Mouse (Mus musculus) E14TG2a.4 (cell line): ENCODE measurements at regions not wholly inside any gene's neighbourhood (a gene's known extent, or its start where the extent isn't known, plus 50 kb on each side); places are given as distances from the start of the nearest gene placed in this dataset.
A peak's percentile ranks its signal among the peaks of the same experiment; 100 is the strongest.

Experiments
- H3K27me3 ChIP-seq: 2 replicates; pipeline ENCODE4 v1.6.1; 2014; ENCODE audit warnings: low read length, control low read depth; ENCODE audit not compliant: insufficient read depth
- H3K36me3 ChIP-seq: 2 replicates; pipeline ENCODE4 v1.6.1; 2014; ENCODE audit warnings: low read length, control low read depth; ENCODE audit not compliant: insufficient read depth
- H3K4me1 ChIP-seq: replicated peaks from 2 replicates; pipeline ENCODE4 v1.6.1; 2014; ENCODE audit warnings: low read depth, low read length, control low read depth
- H3K4me3 ChIP-seq: replicated peaks from 2 replicates; pipeline ENCODE4 v1.5.1; 2014; ENCODE audit warnings: mild to moderate bottlenecking, low read length
- H3K9me3 ChIP-seq: 2 replicates; pipeline ENCODE4 v1.6.1; 2014; ENCODE audit warnings: low read length, control low read depth
- CTCF ChIP-seq: conservative IDR thresholded peaks from 2 replicates; pipeline ENCODE4 v1.5.1; 2014; ENCODE audit warnings: low read length
- NANOG ChIP-seq: IDR thresholded peaks from 2 replicates; pipeline ENCODE4 v1.6.1; 2014; ENCODE audit warnings: borderline replicate concordance, low read length, mixed read lengths
- POU5F1 ChIP-seq: IDR thresholded peaks from 2 replicates; pipeline ENCODE4 v1.6.1; 2014; ENCODE audit warnings: low read length, borderline replicate concordance

- TF ChIP-seq POU5F1: no peak
- TF ChIP-seq CTCF: no peak
- TF ChIP-seq NANOG: no peak
- Histone ChIP-seq H3K36me3 (no peaks in the 10 kb centered on the region), H3K27me3 (no peaks in the 10 kb centered on the region), H3K4me3 (no peak overlapping the region), H3K9me3 (peaks cover 11% of the 10 kb centered on the region), H3K4me1 (no peaks in the 10 kb centered on the region)
These were observed 687.0 kb upstream of the Sox9 start for GRCm38 (mm10) chr11:112095009-112095408.

- TF ChIP-seq NANOG (no peak), CTCF (no peak), POU5F1 (no peak)
- no peaks in the 10 kb centered on the region for H3K27me3 ChIP-seq
- H3K4me1 ChIP-seq: no peaks in the 10 kb centered on the region
- H3K4me3 ChIP-seq: no peak overlapping the region
- no peaks in the 10 kb centered on the region for H3K36me3 ChIP-seq
- peaks cover 11% of the 10 kb centered on the region for H3K9me3 ChIP-seq
These were observed 683.9 kb upstream of the Sox9 start for GRCm38 (mm10) chr11:112098161-112098560.

- Histone ChIP-seq H3K4me1 (no peaks in the 10 kb centered on the region), H3K4me3 (no peak overlapping the region), H3K27me3 (no peaks in the 10 kb centered on the region), H3K36me3 (no peaks in the 10 kb centered on the region), H3K9me3 (no peaks in the 10 kb centered on the region)
- TF ChIP-seq CTCF: peak; percentile 77
- TF ChIP-seq NANOG: no peak
These were observed 678.8 kb upstream of the Sox9 start for GRCm38 (mm10) chr11:112103252-112103651.

- H3K4me1 ChIP-seq: no peaks in the 10 kb centered on the region
- no peaks in the 10 kb centered on the region for H3K27me3 ChIP-seq
- no peak overlapping the region for H3K4me3 ChIP-seq
- H3K9me3 ChIP-seq: no peaks in the 10 kb centered on the region
- TF ChIP-seq NANOG: no peak
- TF ChIP-seq POU5F1: no peak
- TF ChIP-seq CTCF: no peak
- no peaks in the 10 kb centered on the region for H3K36me3 ChIP-seq
These were observed 675.1 kb upstream of the Sox9 start for GRCm38 (mm10) chr11:112106891-112107290.

- H3K36me3 ChIP-seq: no peaks in the 10 kb centered on the region
- H3K4me1 ChIP-seq: no peaks in the 10 kb centered on the region
- no peaks in the 10 kb centered on the region for H3K27me3 ChIP-seq
- H3K4me3 ChIP-seq: no peak overlapping the region
- TF ChIP-seq NANOG: no peak
- no peak for TF ChIP-seq POU5F1
- no peak for TF ChIP-seq CTCF
- no peaks in the 10 kb centered on the region for H3K9me3 ChIP-seq
These were observed 674.7 kb upstream of the Sox9 start for GRCm38 (mm10) chr11:112107314-112107713.

- H3K4me3 ChIP-seq: no peak overlapping the region
- no peaks in the 10 kb centered on the region for H3K36me3 ChIP-seq
- H3K9me3 ChIP-seq: no peaks in the 10 kb centered on the region
- TF ChIP-seq POU5F1: no peak
- no peak for TF ChIP-seq NANOG
- no peak for TF ChIP-seq CTCF
- no peaks in the 10 kb centered on the region for H3K4me1 ChIP-seq
- H3K27me3 ChIP-seq: no peaks in the 10 kb centered on the region
These were observed 661.0 kb upstream of the Sox9 start for GRCm38 (mm10) chr11:112121026-112121425.

- no peak overlapping the region for H3K4me3 ChIP-seq
- no peaks in the 10 kb centered on the region for H3K36me3 ChIP-seq
- H3K27me3 ChIP-seq: no peaks in the 10 kb centered on the region
- TF ChIP-seq POU5F1: no peak
- H3K4me1 ChIP-seq: no peaks in the 10 kb centered on the region
- H3K9me3 ChIP-seq: no peaks in the 10 kb centered on the region
These were observed 660.2 kb upstream of the Sox9 start for GRCm38 (mm10) chr11:112121831-112122230.

- TF ChIP-seq CTCF: no peak
- H3K27me3 ChIP-seq: 0 out of 2 replicates have a peak, but pooled peaks cover 9% of the 10 kb centered on the region
- H3K36me3 ChIP-seq: no peaks in the 10 kb centered on the region
These were observed 656.6 kb upstream of the Sox9 start for GRCm38 (mm10) chr11:112125249-112125933.

GRCm38 (mm10) chr11:112130090-112130489, 651.9 kb upstream of the Sox9 start:
- no peak overlapping the region for H3K4me3 ChIP-seq
- H3K27me3 ChIP-seq: 0 out of 2 replicates have a peak, but pooled peaks cover 9% of the 10 kb centered on the region
- H3K9me3 ChIP-seq: peaks cover 13% of the 10 kb centered on the region
- H3K4me1 ChIP-seq: no peaks in the 10 kb centered on the region
- no peak for TF ChIP-seq NANOG
- TF ChIP-seq CTCF: no peak
- no peak for TF ChIP-seq POU5F1
- H3K36me3 ChIP-seq: no peaks in the 10 kb centered on the region

More at GRCm38 (mm10) chr11:112125249-112125933, 656.6 kb upstream of the Sox9 start:
- Histone ChIP-seq H3K4me1 (no peaks in the 10 kb centered on the region), H3K4me3 (no peak overlapping the region), H3K9me3 (no peaks in the 10 kb centered on the region)
